Mouse (Mus musculus) mouse embryonic stem cell (cell line): ENCODE measurements at regions not wholly inside any gene's neighbourhood (a gene's known extent, or its start where the extent isn't known, plus 50 kb on each side); places are given as distances from the start of the nearest gene placed in this dataset.

ENCODE experiments used
- in situ Hi-C, 2 experiments: fragments of 300-500 bp; cut with MboI; formaldehyde crosslinking; loops; 1 replicate in 1 of 2; 3 replicates in 1 of 2; pipeline ENCODE4 v1.14.3; 2019 to 2020; ENCODE audit warnings: low sequenced_read_pairs in 2 of 2, low pct_unique_long_range_greater_than_20kb in 1 of 2, mixed read lengths in 1 of 2; ENCODE audit not compliant: unreplicated experiment in 1 of 2

GRCm38 (mm10) chr4:56627206-56627605 lies 112.7 kb upstream of the Gm26657 start:
- in situ Hi-C loops, result no loop called here

- in situ Hi-C loops, result no loop called here
These were observed 118.1 kb upstream of the Gm26657 start for GRCm38 (mm10) chr4:56621782-56622181.

GRCm38 (mm10) chr4:56621356-56621755 lies 118.5 kb upstream of the Gm26657 start:
- in situ Hi-C loops, result no loop called here

GRCm38 (mm10) chr4:56620628-56621027 lies 119.2 kb upstream of the Gm26657 start:
- in situ Hi-C loops, result no loop called here

- in situ Hi-C loops, result no loop called here
These were observed 120.1 kb upstream of the Gm26657 start for GRCm38 (mm10) chr4:56619803-56620202.

- in situ Hi-C loops, result no loop called here
These were observed 120.8 kb upstream of the Gm26657 start for GRCm38 (mm10) chr4:56619054-56619453.

- in situ Hi-C loops, result no loop called here
These were observed 121.4 kb upstream of the Gm26657 start for GRCm38 (mm10) chr4:56618433-56618832.

GRCm38 (mm10) chr4:56617661-56618360 lies 122.1 kb upstream of the Gm26657 start:
- in situ Hi-C loops, result no loop called here

- in situ Hi-C loops, result no loop called here
These were observed 127.5 kb upstream of the Gm26657 start for GRCm38 (mm10) chr4:56612325-56612724.

- in situ Hi-C loops, result no loop called here
These were observed 128.1 kb upstream of the Gm26657 start for GRCm38 (mm10) chr4:56611751-56612150.

- in situ Hi-C loops, result no loop called here
These were observed 129.6 kb upstream of the Gm26657 start for GRCm38 (mm10) chr4:56610273-56610672.

GRCm38 (mm10) chr4:56608701-56609100 lies 131.2 kb upstream of the Gm26657 start:
- in situ Hi-C loops, result no loop called here

GRCm38 (mm10) chr4:56598398-56598797 lies 141.5 kb upstream of the Gm26657 start:
- in situ Hi-C loops, result no loop called here

- in situ Hi-C loops, result no loop called here
These were observed 141.9 kb upstream of the Gm26657 start for GRCm38 (mm10) chr4:56597931-56598330.

- in situ Hi-C loops, result no loop called here
These were observed 157.5 kb upstream of the Gm26657 start for GRCm38 (mm10) chr4:56582405-56582804.

GRCm38 (mm10) chr4:56576837-56577548 lies 162.9 kb upstream of the Gm26657 start:
- in situ Hi-C loops, result no loop called here

GRCm38 (mm10) chr4:56552126-56552525 lies 187.7 kb upstream of the Gm26657 start:
- in situ Hi-C loops, result no loop called here

- in situ Hi-C loops, result no loop called here
These were observed 206.4 kb upstream of the Gm26657 start for GRCm38 (mm10) chr4:56533344-56533985.

GRCm38 (mm10) chr4:56532921-56533320 lies 206.9 kb upstream of the Gm26657 start:
- in situ Hi-C loops, result no loop called here

- in situ Hi-C loops, result no loop called here
These were observed 211.3 kb upstream of the Gm26657 start for GRCm38 (mm10) chr4:56528571-56528970.
